In genomic region chr3:117575253-117575927, GRCm38 (mm10) we compare ENCODE assay signal across 9 mouse cellular contexts. TPM values are rescaled to one million over a fixed set of nuclear protein-coding genes. Genes with fewer than 3 reads are reported as not detected.
DNase-seq lines count a peak whose midpoint lies in the region; ATAC-seq and TF ChIP-seq lines count a peak whose summit lies in the region.
"Had no signal": no experiment of that assay in that cellular context is flagged by ENCODE, and none has a peak within 500 bp of the region (broad histone marks: within the 10 kb centered on the region; RNA-seq: fewer than 3 reads in every experiment).

No protein-coding gene starts in this region.

- H3K4me3 ChIP-seq in thymus, adult 2 months (ENCODE audit: control insufficient read depth, insufficient read depth, low read length) = no peak overlapping the region
- H3K4me3 ChIP-seq in heart, embryonic 15.5 days = peak overlapping the region; percentile 67
- H3K4me3 ChIP-seq in midbrain, embryonic 12.5 days = peak overlapping the region; percentile 65
- H3K4me3 ChIP-seq in stomach, postnatal 0 days (ENCODE audit: low read depth, low read length) = peak overlapping the region; percentile 52

- H3K4me1 ChIP-seq in thymus, adult 2 months (replicated peaks; ENCODE audit: control insufficient read depth, insufficient read depth, low read length) = no peaks in the 10 kb centered on the region
- H3K4me1 ChIP-seq in heart, embryonic 15.5 days (replicated peaks) = peaks cover 20% of the 10 kb centered on the region
- no peaks in the 10 kb centered on the region for H3K4me1 ChIP-seq in midbrain, embryonic 12.5 days
- no peaks in the 10 kb centered on the region for H3K4me1 ChIP-seq in stomach, postnatal 0 days (replicated peaks; ENCODE audit: control insufficient read depth, insufficient read depth)

- H3K9ac ChIP-seq in heart, embryonic 15.5 days = peak overlapping the region; percentile 66
- peak overlapping the region; percentile 76 for H3K9ac ChIP-seq in midbrain, embryonic 12.5 days (replicated peaks)
- H3K9ac ChIP-seq in stomach, postnatal 0 days (ENCODE audit: low read length) = peak overlapping the region; percentile 51

- no peaks in the 10 kb centered on the region for H3K27me3 ChIP-seq in thymus, adult 2 months (ENCODE audit: control insufficient read depth, insufficient read depth, low read length)
- peaks cover 13% of the 10 kb centered on the region; the same call in 1 of the 2 replicates for H3K27me3 ChIP-seq in heart, embryonic 15.5 days
- H3K27me3 ChIP-seq in midbrain, embryonic 12.5 days = peaks cover 28% of the 10 kb centered on the region
- no peaks in the 10 kb centered on the region for H3K27me3 ChIP-seq in stomach, postnatal 0 days (ENCODE audit: control insufficient read depth, insufficient read depth, low read length)

- 5% methylated on average over 74 of the region's 74 CpGs for WGBS in thymus, adult 2 months
- WGBS in heart, embryonic 15.5 days = under 1% methylated on average over 69 of the region's 74 CpGs
- under 1% methylated on average over 64 of the region's 74 CpGs for WGBS in midbrain, embryonic 12.5 days
- under 1% methylated on average over 66 of the region's 74 CpGs for WGBS in stomach, postnatal 0 days

- H3K4me2 ChIP-seq in heart, embryonic 15.5 days = peak overlapping the region; percentile 98
- H3K4me2 ChIP-seq in midbrain, embryonic 12.5 days (replicated peaks) = peak overlapping the region; percentile 96
- peak overlapping the region; percentile 68 for H3K4me2 ChIP-seq in stomach, postnatal 0 days (replicated peaks; ENCODE audit: low read depth)

- TF ChIP-seq EP300 in stomach, postnatal 0 days (optimal IDR thresholded peaks at IDR 0.05) = no peak

- TF ChIP-seq POLR2A in thymus, adult 2 months (IDR thresholded peaks at IDR 0.05; ENCODE audit: control insufficient read depth, extremely low read depth, insufficient read depth, low read length, poor library complexity) = no peak

- no peak for TF ChIP-seq CTCF in thymus, adult 2 months (IDR thresholded peaks at IDR 0.05; ENCODE audit: borderline replicate concordance, control insufficient read depth, extremely low read depth, insufficient read depth, low read length, poor library complexity)
- TF ChIP-seq CTCF in stomach, postnatal 0 days (IDR thresholded peaks at IDR 0.05; ENCODE audit: low read depth) = no peak

- no peaks in the 10 kb centered on the region for H3K9me3 ChIP-seq in heart, embryonic 15.5 days (replicated peaks)
- H3K9me3 ChIP-seq in midbrain, embryonic 12.5 days = no peaks in the 10 kb centered on the region
- H3K9me3 ChIP-seq in stomach, postnatal 0 days (ENCODE audit: control insufficient read depth, low read length) = no peaks in the 10 kb centered on the region

- peak; percentile 59 for ATAC-seq in heart, embryonic 15.5 days (replicated peaks; ENCODE audit: insufficient number of reproducible peaks, insufficient read depth, low FRiP score, low read depth)
- ATAC-seq in midbrain, embryonic 12.5 days (ENCODE audit: low FRiP score, low read depth) = peak; percentile 91
- ATAC-seq in stomach, postnatal 0 days (ENCODE audit: low FRiP score, low TSS enrichment) = peak; percentile 38; the same call in 1 of the 2 replicates

- H3K27ac ChIP-seq in thymus, adult 2 months (ENCODE audit: control insufficient read depth, insufficient read depth, low read length) = no peak overlapping the region
- peak overlapping the region; percentile 57 for H3K27ac ChIP-seq in heart, embryonic 15.5 days
- H3K27ac ChIP-seq in midbrain, embryonic 12.5 days (replicated peaks) = 0 out of 2 replicates have a peak overlapping the region, but pooled peaks have one; percentile 25
- peak overlapping the region; percentile 24; the same call in 1 of the 2 replicates for H3K27ac ChIP-seq in stomach, postnatal 0 days (replicated peaks)

- no peaks in the 10 kb centered on the region for H3K36me3 ChIP-seq in thymus, adult 2 months (ENCODE audit: control insufficient read depth, insufficient read depth, low read length)
- no peaks in the 10 kb centered on the region for H3K36me3 ChIP-seq in heart, embryonic 15.5 days
- no peaks in the 10 kb centered on the region for H3K36me3 ChIP-seq in midbrain, embryonic 12.5 days
- no peaks in the 10 kb centered on the region for H3K36me3 ChIP-seq in stomach, postnatal 0 days (ENCODE audit: control insufficient read depth, insufficient read depth, low read length)

- peak; percentile 13 for DNase-seq in thymus, postnatal 4 days
- DNase-seq in thymus, adult 2 months = no peak
- peak; percentile 67 for DNase-seq in embryo, embryonic 11 days
- peak; percentile 45 to 68 for DNase-seq in left cerebral cortex, adult 18-20 months (ENCODE audit: low spot score in 2 of 2)
- no peak for DNase-seq in stomach, postnatal 0 days (ENCODE audit: low spot score)
- no peak for DNase-seq in thymus, postnatal 10 days (ENCODE audit: low spot score in 2 of 2)

RNA-seq across cellular contexts. Expression of gene Plppr5, which starts 0.8 kb away (rescaled TPM):
- 0.03 and 0.07 TPM in 2 replicates for polyA plus RNA-seq in thymus, adult 2 months (2012; rRNA removed)
- 2.7 and 2.8 TPM in 2 replicates for polyA plus RNA-seq in heart, embryonic 15.5 days (2015; fragmentation: Nextera tagmentation; extraction: Ambion mirVana)
- total RNA-seq in left cerebral cortex, adult 18-20 months (2021) = 10 to 100 TPM; 28.7 to 32.5 TPM
- 0.36 and 0.47 TPM in 2 replicates for polyA plus RNA-seq in midbrain, embryonic 12.5 days (2016; fragmentation: Nextera tagmentation; extraction: Ambion mirVana)
- polyA plus RNA-seq in stomach, postnatal 0 days (2015; fragmentation: Nextera tagmentation; extraction: Ambion mirVana) = 1.7 and 2.1 TPM in 2 replicates
- total RNA-seq: common myeloid progenitor, adult 5-6 weeks had no signal

Comparison
In these comparisons a context has a peak if more than half of its experiments do, and no peak if none do; other contexts are left out.
1. DNase-seq: peak in thymus, postnatal 4 days (single experiment), embryo, embryonic 11 days (single experiment) and left cerebral cortex, adult 18-20 months (2 of 2); none in thymus, adult 2 months (single experiment), stomach, postnatal 0 days (single experiment) and thymus, postnatal 10 days (0 of 2).
2. ATAC-seq: peak in every context shown above with its lines; median percentile 91 in midbrain, embryonic 12.5 days; 59 in heart, embryonic 15.5 days; 38 in stomach, postnatal 0 days.
3. Peak in every context shown above with its lines, with median percentiles within 50 percentile points of each other: H3K4me2 ChIP-seq and H3K9ac ChIP-seq.